Mouse (Mus musculus): ENCODE results near the gene Map4k3. TPM values are rescaled to one million over a fixed set of nuclear protein-coding genes. Genes with fewer than 3 reads are reported as not detected.

Gene Map4k3
- polyA plus RNA-seq, 1 experiment from 2014 or later: 31.3 TPM

DNA sequence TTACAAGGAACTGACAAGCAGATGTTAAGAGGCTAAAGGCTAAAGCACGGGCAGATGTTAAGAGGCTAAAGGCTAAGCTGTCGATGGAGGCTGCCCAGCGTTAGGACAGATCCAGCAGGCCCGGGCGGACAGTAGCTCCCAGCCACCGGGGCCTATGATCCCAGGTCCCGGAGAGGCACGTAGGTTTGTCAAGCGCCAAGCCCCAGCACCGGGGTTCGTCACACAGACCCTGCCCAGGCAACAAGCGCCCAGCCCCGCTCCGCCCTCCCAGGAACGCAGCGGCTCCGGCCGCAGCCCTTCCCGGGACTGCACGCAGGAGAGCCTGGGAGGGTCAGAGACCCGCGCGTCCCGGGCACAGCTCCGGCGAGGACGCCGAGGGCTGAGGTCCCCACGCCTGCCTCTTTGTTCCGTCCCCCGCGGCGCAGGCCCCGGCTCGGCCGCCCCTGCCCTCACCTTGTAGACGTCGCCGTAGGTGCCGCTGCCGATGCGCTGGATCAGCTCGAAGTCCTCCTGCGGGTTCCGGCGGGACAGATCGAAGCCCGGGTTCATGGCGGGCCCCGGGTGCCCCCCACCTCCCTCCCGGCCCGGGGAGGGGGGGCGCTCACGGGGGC lies 839 bp downstream of the Map4k3 start:
- H3K27ac ChIP-seq (replicated peaks): peak overlapping the region; percentile 94
- peak overlapping the region; percentile 90 for H3K4me3 ChIP-seq
- WGBS: under 1% methylated on average over 50 of the region's 54 CpGs
- H3K4me1 ChIP-seq: peaks cover 25% of the 10 kb centered on the region
- H3K36me3 ChIP-seq: peaks cover 5% of the 10 kb centered on the region; the same call in 1 of the 2 replicates
- H3K4me2 ChIP-seq (replicated peaks): peak overlapping the region; percentile 66
- peak overlapping the region; percentile 97 for H3K9ac ChIP-seq (replicated peaks)
- H3K27me3 ChIP-seq: no peaks in the 10 kb centered on the region
- peak; percentile 79 for ATAC-seq (ENCODE audit: low FRiP score, low read depth)
- no peaks in the 10 kb centered on the region for H3K9me3 ChIP-seq

DNA sequence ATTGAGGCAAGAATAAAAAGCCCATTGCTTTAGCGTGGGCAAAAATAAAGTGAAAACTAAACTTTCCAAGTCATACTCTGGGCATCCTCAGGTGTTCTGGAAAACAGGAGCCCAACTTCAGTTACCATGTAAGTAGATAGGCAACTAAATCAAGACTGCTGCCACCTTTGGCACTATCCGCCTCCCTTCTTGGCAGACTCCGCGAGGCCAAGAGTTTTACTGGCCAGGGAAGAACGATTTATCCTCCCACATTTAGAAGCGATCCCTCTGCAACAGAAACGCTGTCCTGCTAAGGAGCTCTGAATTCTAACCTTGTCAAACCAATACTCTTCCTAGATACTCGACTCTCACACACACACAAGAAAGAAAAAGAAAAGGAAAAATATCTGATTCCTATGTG lies 1.5 kb downstream of the Map4k3 start:
- Histone ChIP-seq H3K4me2 (replicated peaks) (peak overlapping the region; percentile 66), H3K9ac (replicated peaks) (peak overlapping the region; percentile 97), H3K36me3 (peaks cover 5% of the 10 kb centered on the region; the same call in 1 of the 2 replicates), H3K27me3 (no peaks in the 10 kb centered on the region), H3K27ac (replicated peaks) (no peak overlapping the region), H3K4me3 (peak overlapping the region; percentile 90), H3K4me1 (peaks cover 32% of the 10 kb centered on the region), H3K9me3 (no peaks in the 10 kb centered on the region)
- 13% methylated on average over 8 of the region's 8 CpGs for WGBS
- ATAC-seq (ENCODE audit: low FRiP score, low read depth): no peak

DNA sequence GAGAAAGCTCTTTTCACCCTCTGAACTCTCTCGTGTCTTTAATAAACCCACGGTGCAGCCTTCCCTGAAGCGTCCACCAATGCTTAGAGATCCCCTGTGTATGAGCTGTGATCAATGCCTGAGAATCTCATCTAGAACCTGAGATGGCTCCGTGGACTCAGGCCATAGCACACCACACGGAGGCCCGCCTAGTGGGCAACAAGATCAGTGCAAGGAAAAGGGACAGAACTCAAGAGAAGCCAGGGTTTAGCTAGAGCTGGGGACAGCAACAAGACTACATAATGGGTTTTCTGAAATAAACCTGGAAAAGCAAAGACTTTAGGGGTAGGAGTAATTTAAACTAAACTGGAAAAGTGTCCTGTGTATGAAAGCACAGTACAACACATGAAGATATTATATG lies 5.2 kb downstream of the Map4k3 start:
- H3K4me2 ChIP-seq (replicated peaks): no peak overlapping the region
- 70% methylated on average over 6 of the region's 6 CpGs for WGBS

DNA sequence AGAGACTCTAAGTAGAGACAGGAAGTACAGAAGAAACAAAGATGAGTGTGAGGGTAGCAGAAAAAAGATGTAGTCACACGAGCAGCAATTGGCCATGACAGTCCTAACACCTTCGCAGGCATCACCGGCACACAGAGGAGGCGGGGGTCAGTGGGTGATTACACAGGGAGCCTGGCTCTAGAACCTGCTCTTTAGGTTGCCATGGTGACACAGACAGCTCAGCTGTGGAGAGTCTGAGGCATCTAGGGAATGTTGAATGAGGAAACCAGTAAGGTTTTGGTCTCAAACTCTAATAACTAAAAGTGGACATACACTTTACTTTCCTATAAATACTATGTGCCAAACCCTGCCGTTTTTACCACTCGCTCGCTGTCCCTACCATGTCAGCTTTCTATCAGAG lies 6.6 kb downstream of the Map4k3 start:
- no peaks in the 10 kb centered on the region for H3K27me3 ChIP-seq
- no peaks in the 10 kb centered on the region for H3K9me3 ChIP-seq
- H3K27ac ChIP-seq (replicated peaks): no peak overlapping the region

More for the DNA sequence above, 5.2 kb downstream of the Map4k3 start:
- H3K36me3 ChIP-seq: peaks cover 5% of the 10 kb centered on the region; the same call in 1 of the 2 replicates
- no peak for ATAC-seq (ENCODE audit: low FRiP score, low read depth)
- H3K4me3 ChIP-seq: no peak overlapping the region
- no peak overlapping the region for H3K9ac ChIP-seq (replicated peaks)
- peaks cover 37% of the 10 kb centered on the region for H3K4me1 ChIP-seq
- H3K27ac ChIP-seq (replicated peaks): no peak overlapping the region
- no peaks in the 10 kb centered on the region for H3K9me3 ChIP-seq
- H3K27me3 ChIP-seq: no peaks in the 10 kb centered on the region

DNA sequence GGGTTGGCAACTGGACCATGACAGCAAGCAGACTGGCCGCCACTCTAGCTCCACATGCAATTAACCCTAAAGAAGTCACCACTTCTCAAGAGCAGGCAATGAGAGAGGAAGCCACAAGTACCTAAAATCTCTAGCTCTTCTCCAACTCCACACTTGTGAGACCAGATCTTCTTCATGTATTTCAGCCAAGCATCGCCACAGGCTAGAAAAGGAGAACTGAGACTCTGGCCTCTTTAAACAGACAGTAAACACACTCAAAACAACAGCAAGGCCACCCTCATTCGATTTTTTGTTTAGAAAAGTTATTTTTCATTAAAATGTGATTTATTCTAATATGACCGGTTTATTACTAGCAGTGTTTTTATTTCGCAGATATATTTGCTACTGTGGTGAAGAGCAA lies 9.0 kb downstream of the Map4k3 start:
- Histone ChIP-seq H3K4me1 (peaks cover 20% of the 10 kb centered on the region), H3K27me3 (no peaks in the 10 kb centered on the region), H3K9ac (replicated peaks) (no peak overlapping the region), H3K4me2 (replicated peaks) (no peak overlapping the region), H3K9me3 (no peaks in the 10 kb centered on the region), H3K4me3 (no peak overlapping the region), H3K36me3 (no peaks in the 10 kb centered on the region), H3K27ac (replicated peaks) (no peak overlapping the region)
- 97% methylated on average over 5 of the region's 5 CpGs for WGBS
- ATAC-seq (ENCODE audit: low FRiP score, low read depth): no peak

More for the DNA sequence above, 6.6 kb downstream of the Map4k3 start:
- Histone ChIP-seq H3K36me3 (peaks cover 5% of the 10 kb centered on the region; the same call in 1 of the 2 replicates), H3K4me1 (peaks cover 35% of the 10 kb centered on the region), H3K4me3 (no peak overlapping the region), H3K4me2 (replicated peaks) (no peak overlapping the region), H3K9ac (replicated peaks) (no peak overlapping the region)
- ATAC-seq (ENCODE audit: low FRiP score, low read depth): peak; percentile 55; the same call in 1 of the 2 replicates
- 61% methylated on average over 7 of the region's 7 CpGs for WGBS

DNA sequence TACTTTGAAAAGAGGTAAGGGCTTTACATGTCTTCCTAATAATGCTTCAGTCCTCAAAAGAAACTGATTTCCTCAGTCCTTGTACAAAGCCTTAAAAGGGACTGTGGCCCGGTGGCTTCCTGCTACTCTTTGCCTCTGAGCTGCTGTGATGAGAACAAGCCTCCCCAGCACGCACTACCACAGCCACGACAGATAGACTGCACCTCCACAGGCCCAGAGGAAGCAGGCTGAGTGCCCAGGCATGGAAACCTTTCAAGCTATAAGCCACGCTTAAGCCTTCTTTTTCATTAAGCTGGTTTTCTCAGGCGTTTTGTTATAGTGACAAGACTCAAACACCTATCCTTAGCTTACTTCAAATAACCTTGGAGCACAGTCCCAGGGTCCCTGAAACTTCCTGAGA lies 10.0 kb downstream of the Map4k3 start:
- no peak overlapping the region for H3K9ac ChIP-seq (replicated peaks)
- no peaks in the 10 kb centered on the region for H3K9me3 ChIP-seq
- no peaks in the 10 kb centered on the region for H3K27me3 ChIP-seq
- 75% methylated on average over 5 of the region's 5 CpGs for whole genome bisulfite sequencing
- no peaks in the 10 kb centered on the region for H3K36me3 ChIP-seq
- H3K4me3 ChIP-seq: no peak overlapping the region
- no peak for ATAC-seq (ENCODE audit: low FRiP score, low read depth)
- no peak overlapping the region for H3K4me2 ChIP-seq (replicated peaks)
- H3K27ac ChIP-seq (replicated peaks): no peak overlapping the region
- peaks cover 19% of the 10 kb centered on the region for H3K4me1 ChIP-seq

DNA sequence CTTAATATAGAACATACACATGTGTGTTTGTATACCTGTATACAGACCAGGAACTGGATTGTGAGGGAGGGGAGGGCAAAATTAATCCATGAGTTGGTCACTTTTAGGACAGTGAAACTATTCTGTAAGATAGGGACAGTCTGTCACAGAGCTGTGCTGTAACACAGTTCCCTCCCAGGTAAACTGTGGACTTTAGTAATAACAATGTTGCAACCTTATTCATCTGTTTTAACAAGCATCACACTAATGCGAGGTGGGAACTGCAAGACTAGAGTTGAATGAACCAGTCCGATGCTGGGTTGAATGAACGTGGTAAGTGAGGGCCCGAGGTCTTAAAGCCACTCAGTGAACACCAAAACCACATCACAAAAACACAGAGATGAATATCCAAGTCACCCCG lies 14.7 kb downstream of the Map4k3 start:
- H3K4me1 ChIP-seq: peaks cover 24% of the 10 kb centered on the region
- H3K4me3 ChIP-seq: no peak overlapping the region
- no peak overlapping the region for H3K27ac ChIP-seq (replicated peaks)
- H3K4me2 ChIP-seq (replicated peaks): no peak overlapping the region
- H3K9ac ChIP-seq (replicated peaks): no peak overlapping the region
- H3K36me3 ChIP-seq: no peaks in the 10 kb centered on the region
- H3K9me3 ChIP-seq: no peaks in the 10 kb centered on the region
- ATAC-seq (ENCODE audit: low FRiP score, low read depth): no peak
- WGBS: 95% methylated on average over 5 of the region's 5 CpGs
- H3K27me3 ChIP-seq: no peaks in the 10 kb centered on the region

DNA sequence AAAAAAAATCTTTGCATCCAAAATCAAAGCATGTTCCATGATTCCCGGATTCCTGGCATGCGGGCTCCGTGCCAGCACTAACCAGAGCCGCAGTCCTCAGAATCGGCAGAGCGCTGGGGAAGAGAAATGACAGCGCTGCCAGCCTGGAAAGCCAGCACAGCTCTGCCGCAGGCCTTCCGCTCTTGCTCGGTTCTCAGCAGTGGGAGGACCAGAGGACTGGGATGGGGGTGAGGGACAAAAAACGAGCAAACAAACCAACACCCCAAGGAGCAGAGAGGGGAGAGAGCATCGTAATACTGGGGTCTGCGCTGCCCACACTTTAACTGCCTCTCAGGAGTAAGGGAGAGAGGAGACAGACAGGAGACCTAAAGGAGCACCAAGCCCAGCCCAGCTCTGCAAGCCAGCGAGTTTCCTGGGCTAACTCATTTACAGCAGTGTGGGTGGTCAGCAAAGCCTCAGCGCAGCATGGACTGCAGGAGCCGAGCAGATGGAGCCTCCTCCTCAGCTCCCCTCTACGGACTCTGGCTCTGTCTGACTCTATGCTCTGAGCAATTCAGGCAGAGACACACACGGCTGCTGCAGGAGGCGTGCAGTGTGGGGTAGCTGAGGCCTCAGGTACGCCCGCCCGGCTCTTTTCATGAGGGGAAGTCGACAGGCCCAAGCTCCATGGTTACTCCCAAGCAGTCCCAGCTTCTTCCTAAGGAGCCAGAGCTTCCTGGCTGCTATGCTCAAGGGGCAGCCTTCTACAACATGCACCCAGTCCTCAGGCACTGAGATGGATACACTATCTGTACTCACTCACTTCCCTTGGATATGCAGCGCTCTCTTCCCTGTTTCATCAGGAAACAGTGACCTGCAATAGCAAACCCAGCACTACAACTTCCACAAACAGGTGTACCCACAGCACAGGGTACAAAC lies 18.1 kb downstream of the Map4k3 start:
- Histone ChIP-seq H3K4me3 (no peak overlapping the region), H3K27ac (replicated peaks) (peak overlapping the region; percentile 62), H3K36me3 (no peaks in the 10 kb centered on the region), H3K4me1 (peaks cover 30% of the 10 kb centered on the region), H3K4me2 (replicated peaks) (peak overlapping the region; percentile 39), H3K27me3 (no peaks in the 10 kb centered on the region), H3K9me3 (no peaks in the 10 kb centered on the region), H3K9ac (replicated peaks) (peak overlapping the region; percentile 37)
- WGBS: 32% methylated on average over 24 of the region's 24 CpGs
- peak; percentile 85 for ATAC-seq (ENCODE audit: low FRiP score, low read depth)

DNA sequence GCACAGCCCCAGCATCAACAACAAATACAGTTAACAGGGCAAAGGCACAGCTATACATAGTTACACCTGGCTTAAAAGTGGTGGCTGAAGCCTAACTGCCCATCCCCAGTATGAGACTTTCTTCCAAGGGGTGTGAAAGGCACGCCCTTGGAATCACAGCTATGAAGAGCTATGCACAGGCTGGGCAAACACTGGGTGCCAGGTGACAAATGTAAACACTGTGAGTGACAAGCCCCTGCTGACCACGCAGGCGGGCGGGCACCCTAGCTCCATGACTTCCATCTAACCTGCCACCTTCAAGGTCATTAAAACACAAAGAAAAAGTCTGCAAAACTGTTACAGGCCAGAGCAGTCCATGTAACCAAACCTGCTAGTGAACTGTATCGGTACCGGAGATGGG lies 19.5 kb downstream of the Map4k3 start:
- no peak overlapping the region for H3K27ac ChIP-seq (replicated peaks)
- H3K9ac ChIP-seq (replicated peaks): no peak overlapping the region
- no peaks in the 10 kb centered on the region for H3K27me3 ChIP-seq
- peaks cover 30% of the 10 kb centered on the region for H3K4me1 ChIP-seq
- no peak for ATAC-seq (ENCODE audit: low FRiP score, low read depth)
- no peak overlapping the region for H3K4me2 ChIP-seq (replicated peaks)
- no peaks in the 10 kb centered on the region for H3K9me3 ChIP-seq
- no peaks in the 10 kb centered on the region for H3K36me3 ChIP-seq
- H3K4me3 ChIP-seq: no peak overlapping the region
- 88% methylated on average over 6 of the region's 6 CpGs for WGBS

DNA sequence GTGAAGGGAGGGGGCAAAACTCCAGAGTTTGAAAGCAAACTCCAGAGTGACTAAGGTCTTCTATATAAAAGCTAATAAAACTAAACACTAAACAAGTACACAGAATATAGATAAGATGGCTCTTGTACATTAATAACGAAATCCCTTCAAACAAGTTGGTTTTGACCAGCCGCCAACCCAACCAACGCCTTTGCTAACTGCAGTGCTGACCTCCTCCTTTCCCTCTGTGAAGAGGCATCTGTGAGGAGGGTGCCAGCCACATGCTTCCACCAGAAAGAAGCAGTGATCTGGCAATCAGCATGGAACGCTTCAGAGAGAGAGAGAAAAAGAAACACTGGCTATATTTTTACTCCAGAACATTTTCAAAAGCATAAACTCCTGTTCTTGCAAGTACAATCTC lies 21.1 kb downstream of the Map4k3 start:
- no peaks in the 10 kb centered on the region for H3K36me3 ChIP-seq
- no peak overlapping the region for H3K4me3 ChIP-seq
- no peak overlapping the region for H3K9ac ChIP-seq (replicated peaks)
- H3K4me2 ChIP-seq (replicated peaks): no peak overlapping the region
- no peak overlapping the region for H3K27ac ChIP-seq (replicated peaks)
- H3K9me3 ChIP-seq: no peaks in the 10 kb centered on the region
- peaks cover 30% of the 10 kb centered on the region for H3K4me1 ChIP-seq
- no peaks in the 10 kb centered on the region for H3K27me3 ChIP-seq
- 72% methylated on average over 4 of the region's 4 CpGs for WGBS
- ATAC-seq (ENCODE audit: low FRiP score, low read depth): no peak

DNA sequence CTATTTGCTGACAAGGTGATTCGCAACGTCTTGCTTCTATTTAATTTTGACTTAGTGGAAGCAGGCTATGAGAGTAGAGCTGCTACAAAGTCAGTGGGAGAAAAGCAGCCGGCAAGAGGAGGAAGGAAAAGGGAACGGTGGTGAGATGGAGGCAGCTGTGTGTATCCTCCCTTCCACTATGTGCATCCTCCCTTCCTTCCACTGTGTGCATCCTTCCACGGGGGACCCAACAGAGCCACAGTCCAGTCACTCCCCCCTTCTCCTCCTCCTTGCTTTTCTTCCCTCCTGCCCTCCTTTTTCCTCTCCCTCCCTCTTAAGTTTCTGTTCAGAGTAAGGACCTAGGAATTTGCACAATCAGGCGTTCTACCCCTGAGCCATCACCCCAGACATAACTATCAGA lies 21.7 kb downstream of the Map4k3 start:
- WGBS: 76% methylated on average over 6 of the region's 6 CpGs

DNA sequence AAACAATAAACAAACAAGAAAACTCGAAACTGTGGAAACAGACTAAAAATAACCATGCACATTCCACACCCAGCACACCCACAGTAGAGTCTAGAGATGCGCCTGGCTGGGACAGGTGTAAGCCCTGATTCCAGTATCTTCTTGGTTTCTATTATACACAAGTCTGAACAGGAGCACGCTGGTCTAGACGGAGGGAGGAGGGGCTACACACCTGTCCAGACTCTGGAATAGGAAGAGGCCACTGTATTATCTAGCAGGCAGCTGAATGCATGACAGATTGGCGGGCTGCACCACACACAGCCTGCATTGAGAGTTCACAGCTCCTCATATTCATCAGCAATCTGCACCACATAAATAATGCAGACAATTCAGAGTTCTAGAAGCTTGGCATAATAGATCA lies 26.6 kb downstream of the Map4k3 start:
- H3K27me3 ChIP-seq: no peaks in the 10 kb centered on the region
- H3K4me1 ChIP-seq: peaks cover 25% of the 10 kb centered on the region
- no peaks in the 10 kb centered on the region for H3K36me3 ChIP-seq
- no peak overlapping the region for H3K4me3 ChIP-seq
- H3K27ac ChIP-seq (replicated peaks): no peak overlapping the region
- no peak overlapping the region for H3K4me2 ChIP-seq (replicated peaks)
- WGBS: 80% methylated on average over 5 of the region's 5 CpGs
- H3K9me3 ChIP-seq: no peaks in the 10 kb centered on the region
- ATAC-seq (ENCODE audit: low FRiP score, low read depth): no peak
- no peak overlapping the region for H3K9ac ChIP-seq (replicated peaks)

More for the DNA sequence above, 21.7 kb downstream of the Map4k3 start:
- Histone ChIP-seq H3K27me3 (no peaks in the 10 kb centered on the region), H3K9me3 (no peaks in the 10 kb centered on the region), H3K4me3 (no peak overlapping the region), H3K9ac (replicated peaks) (no peak overlapping the region), H3K27ac (replicated peaks) (no peak overlapping the region), H3K36me3 (no peaks in the 10 kb centered on the region), H3K4me1 (peaks cover 32% of the 10 kb centered on the region), H3K4me2 (replicated peaks) (no peak overlapping the region)
- ATAC-seq (ENCODE audit: low FRiP score, low read depth): no peak

All from midbrain, embryonic 12.5 days (tissue).